Mouse (Mus musculus): Measurements from ENCODE around the gene Ftl1.

- TF ChIP-seq CTCF (IDR thresholded peaks at IDR 0.05; ENCODE audit: extremely low read depth, insufficient read length, insufficient replicate concordance, low read depth, low read length) (no peak), POLR2A (IDR thresholded peaks at IDR 0.05; ENCODE audit: low read depth, low read length) (no peak)
These were observed 39.6 kb downstream of the Ftl1 start for GRCm38 (mm10) chr7:45419859-45420614.

Data from small intestine, adult 2 months (tissue).